Mouse (Mus musculus) left cerebral cortex, postnatal 14 days (tissue): ENCODE measurements at regions not wholly inside any gene's neighbourhood (a gene's known extent, or its start where the extent isn't known, plus 50 kb on each side); places are given as distances from the start of the nearest gene placed in this dataset.

Source experiments
- DNase-seq, 2 experiments: peaks; one replicate each; pipeline ENCODE4 v3.0.0; 2021 to 2022; ENCODE audit warnings: low spot score in 2 of 2, mixed read lengths in 1 of 2
- intact Hi-C: fragments of 180-260 bp; cut with DNase I; formaldehyde crosslinking; loops from one replicate; pipeline ENCODE4 v1.15.1; 2025

GRCm38 (mm10) chr4:91080620-91081441, 319.8 kb downstream of the Elavl2 start:
- no peak for DNase-seq

GRCm38 (mm10) chr4:91071263-91071662, 329.3 kb downstream of the Elavl2 start:
- no peak for DNase-seq

More at GRCm38 (mm10) chr4:91080620-91081441, 319.8 kb downstream of the Elavl2 start:
- intact Hi-C loops = no loop called here

GRCm38 (mm10) chr4:91060933-91061332, 339.7 kb downstream of the Elavl2 start:
- no peak for DNase-seq
- intact Hi-C loops = no loop called here

More at GRCm38 (mm10) chr4:91071263-91071662, 329.3 kb downstream of the Elavl2 start:
- intact Hi-C loops = no loop called here

- no peak for DNase-seq
- intact Hi-C loops = no loop called here
Observed at GRCm38 (mm10) chr4:91051913-91052312, 348.7 kb downstream of the Elavl2 start.

- DNase-seq = peak in 1 of 2 experiments; percentile 8
- intact Hi-C loops = no loop called here
Observed at GRCm38 (mm10) chr4:91029462-91029861, 371.1 kb downstream of the Elavl2 start.

GRCm38 (mm10) chr4:91028013-91028626, 372.5 kb downstream of the Elavl2 start:
- DNase-seq = no peak
- intact Hi-C loops = no loop called here

GRCm38 (mm10) chr4:90996388-90997092, 404.0 kb downstream of the Elavl2 start:
- intact Hi-C loops = no loop called here
- no peak for DNase-seq

GRCm38 (mm10) chr4:90964658-90965057, 435.9 kb downstream of the Elavl2 start:
- peak; percentile 17 to 20 for DNase-seq
- intact Hi-C loops = no loop called here

- intact Hi-C loops = no loop called here
- no peak for DNase-seq
Observed at GRCm38 (mm10) chr4:90943687-90944385, 456.7 kb downstream of the Elavl2 start.

GRCm38 (mm10) chr4:90917312-90918107, 483.1 kb downstream of the Elavl2 start:
- peak in 1 of 2 experiments; percentile 7 for DNase-seq
- intact Hi-C loops = no loop called here

GRCm38 (mm10) chr4:90906311-90906710, 494.3 kb downstream of the Elavl2 start:
- intact Hi-C loops = no loop called here
- no peak for DNase-seq

GRCm38 (mm10) chr4:90868209-90868608, 532.4 kb downstream of the Elavl2 start:
- no peak for DNase-seq
- intact Hi-C loops = no loop called here

GRCm38 (mm10) chr4:90860854-90861253, 539.7 kb downstream of the Elavl2 start:
- DNase-seq = peak; percentile 13 to 20
- intact Hi-C loops = no loop called here

- intact Hi-C loops = no loop called here
- DNase-seq = no peak
Observed at GRCm38 (mm10) chr4:90839804-90840203, 560.8 kb downstream of the Elavl2 start.

- DNase-seq = no peak
Observed at GRCm38 (mm10) chr4:90799078-90799477, 580.5 kb downstream of the Zfp352 start.

GRCm38 (mm10) chr4:90798637-90799036, 580.0 kb downstream of the Zfp352 start:
- intact Hi-C loops = no loop called here

More at GRCm38 (mm10) chr4:90799078-90799477, 580.5 kb downstream of the Zfp352 start:
- intact Hi-C loops = no loop called here

GRCm38 (mm10) chr4:90797472-90797871, 578.9 kb downstream of the Zfp352 start:
- no peak for DNase-seq
- intact Hi-C loops = no loop called here

More at GRCm38 (mm10) chr4:90798637-90799036, 580.0 kb downstream of the Zfp352 start:
- no peak for DNase-seq
